25 mouse cellular contexts compared by ENCODE assay signal in genomic region chr17:5153461-5153860, GRCm38 (mm10).
"Had no signal": no experiment of that assay in that cellular context is flagged by ENCODE, and none has a peak within 500 bp of the region (broad histone marks: within the 10 kb centered on the region; RNA-seq: fewer than 3 reads in every experiment).

No protein-coding gene starts in this region.

- H3K36me3 ChIP-seq: heart, embryonic 10.5 days; heart, embryonic 13.5 days; heart, embryonic 15.5 days; hindbrain, embryonic 13.5 days; hindbrain, embryonic 15.5 days; limb, embryonic 10.5 days; limb, embryonic 12.5 days; liver, embryonic 13.5 days; liver, embryonic 15.5 days had no signal

- DNase-seq: gastrocnemius, adult 2 months; gastrocnemius, postnatal 10 days; gastrocnemius, postnatal 36 days; heart, adult 18-20 months; heart, postnatal 14 days; heart, postnatal 36 days; kidney, adult 18-20 months; kidney, postnatal 14 days; kidney, postnatal 4 days; liver; liver, embryonic 13.5 days; liver, postnatal 0 days had no signal

- H3K9me3 ChIP-seq: heart, embryonic 10.5 days; heart, embryonic 13.5 days; heart, embryonic 15.5 days; hindbrain, embryonic 13.5 days; hindbrain, embryonic 15.5 days; limb, embryonic 10.5 days; limb, embryonic 12.5 days; liver, embryonic 13.5 days; liver, embryonic 15.5 days had no signal

- H3K9ac ChIP-seq: heart, embryonic 13.5 days; heart, embryonic 15.5 days; hindbrain, embryonic 13.5 days; hindbrain, embryonic 15.5 days; limb, embryonic 12.5 days; liver, embryonic 13.5 days; liver, embryonic 15.5 days; liver, postnatal 0 days had no signal

- H3K27me3 ChIP-seq: heart, embryonic 13.5 days; heart, embryonic 15.5 days; hindbrain, embryonic 13.5 days; hindbrain, embryonic 15.5 days; limb, embryonic 12.5 days; liver, embryonic 13.5 days; liver, embryonic 15.5 days had no signal

- H3K27ac ChIP-seq: gastrocnemius, adult 2 months; heart, embryonic 10.5 days; heart, embryonic 13.5 days; heart, embryonic 15.5 days; hindbrain, embryonic 15.5 days; hindbrain, postnatal 0 days; kidney, postnatal 0 days; layer of hippocampus, adult 2 months; left cerebral cortex, adult 2 months; limb, embryonic 10.5 days; limb, embryonic 12.5 days; liver, embryonic 13.5 days; liver, embryonic 15.5 days had no signal

- H3K4me2 ChIP-seq: heart, embryonic 13.5 days; heart, embryonic 15.5 days; hindbrain, embryonic 13.5 days; hindbrain, embryonic 15.5 days; limb, embryonic 12.5 days; liver, embryonic 13.5 days; liver, embryonic 15.5 days had no signal

- H3K4me3 ChIP-seq: gastrocnemius, adult 2 months; heart, embryonic 10.5 days; heart, embryonic 13.5 days; heart, embryonic 15.5 days; hindbrain, embryonic 13.5 days; hindbrain, embryonic 15.5 days; layer of hippocampus, adult 2 months; left cerebral cortex, adult 2 months; limb, embryonic 10.5 days; limb, embryonic 12.5 days; liver, embryonic 13.5 days; liver, embryonic 15.5 days had no signal

- ATAC-seq: forebrain, embryonic 16.5 days; hindbrain, postnatal 0 days; liver, postnatal 0 days had no signal
